Mouse (Mus musculus) macrophage (primary cell): ENCODE data around the gene Tex19.1. TPM values are rescaled to one million over a fixed set of nuclear protein-coding genes. Genes with fewer than 3 reads are reported as not detected.
"Not testable (repeated sequence)": the region's sequence is repeated elsewhere in the genome, so short reads cannot be mapped to it uniquely, and the experiment has no call there.

Experiments
- H3K27ac ChIP-seq: fragments of 350-480 bp; formaldehyde crosslinking; 2 replicates; pipeline ENCODE4 v1.9.0; 2021
- H3K36me3 ChIP-seq: fragments of 350-480 bp; formaldehyde crosslinking; 2 replicates; pipeline ENCODE4 v1.9.0; 2021; ENCODE audit errors: inconsistent target
- H3K4me3 ChIP-seq: fragments of 350-480 bp; formaldehyde crosslinking; 2 replicates; pipeline ENCODE4 v1.9.0; 2021; ENCODE audit errors: inconsistent target
- H3K79me2 ChIP-seq: fragments of 350-480 bp; formaldehyde crosslinking; 2 replicates; pipeline ENCODE4 v1.9.0; 2021; ENCODE audit errors: inconsistent target
- WGBS: methylation state at CpG from one replicate; pipeline ENCODE4 v1.1.7; 2026; ENCODE audit warnings: inconsistent platforms; ENCODE audit not compliant: missing documents; 5-methylcytosine and 5-hydroxymethylcytosine counted together
- polyA plus RNA-seq: library from polyadenylated mRNA; stranded (reverse); fragments of 250-400 nt; gene quantifications from 3 replicates; pipeline ENCODE4 v1.2.4, GENCODE M21; 2018; ENCODE audit warnings: inconsistent platforms
- total RNA-seq, 78 experiments: library from RNA; depleted of rRNA; stranded (reverse); fragments of 250-400 nt; gene quantifications; 1 replicate in 9 of 78; 2 replicates in 24 of 78; 3 replicates in 43 of 78; 4 replicates in 2 of 78; pipeline ENCODE4 v1.2.4; 2018; ENCODE audit warnings: inconsistent platforms in 56 of 78

Gene Tex19.1
- total RNA-seq (2018; cell fraction: chromatin; rRNA removed), result not detected
- not detected for total RNA-seq (2018; cell fraction: cytosol; rRNA removed)
- total RNA-seq (2018; cell fraction: nucleus; rRNA removed), result not detected
- not detected in 3 replicates for polyA plus RNA-seq

GRCm38 (mm10) chr11:121145865-121146264 is at the start of gene Tex19.1:
Gene Tex19.1, plus strand, starts transcription at chr11:121146143.
- H3K79me2 ChIP-seq, result no peaks in the 10 kb centered on the region
- WGBS, result 97% methylated on average over 22 of the region's 22 CpGs
- H3K36me3 ChIP-seq, result no peaks in the 10 kb centered on the region
- no peak within 1 kb of the TSS for H3K4me3 ChIP-seq
- H3K27ac ChIP-seq, result no peak within 1 kb of the TSS

- Histone ChIP-seq H3K36me3 (no peaks in the 10 kb centered on the region), H3K27ac (no peak overlapping the region), H3K79me2 (no peaks in the 10 kb centered on the region), H3K4me3 (no peak overlapping the region)
- 46% methylated on average over 7 of the region's 7 CpGs for WGBS
Measured at GRCm38 (mm10) chr11:121099762-121100161, 46.2 kb upstream of the Tex19.1 start.

DNA sequence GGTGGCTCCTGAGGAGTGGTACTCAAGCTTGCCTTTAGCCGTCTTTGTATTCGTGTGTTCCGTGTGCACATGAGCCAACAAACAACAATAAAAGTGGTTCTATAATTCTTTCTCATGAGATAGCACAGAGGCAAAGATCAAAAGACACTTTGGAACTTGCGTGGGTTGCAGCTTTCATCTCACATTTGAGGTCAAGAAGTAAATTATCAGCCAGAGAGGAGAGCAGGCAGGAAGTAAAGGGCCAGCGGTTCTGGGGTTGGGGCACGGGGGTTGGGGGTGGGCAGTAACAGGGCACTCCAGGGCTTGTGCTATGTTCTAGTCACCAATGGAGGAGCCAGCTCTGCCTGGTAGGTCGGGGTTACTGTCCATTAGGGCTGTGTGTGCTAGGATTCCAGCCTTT is 45.3 kb upstream of the Tex19.1 start:
- WGBS, result 72% methylated on average over 7 of the region's 7 CpGs
- H3K27ac ChIP-seq, result no peak overlapping the region
- no peaks in the 10 kb centered on the region for H3K36me3 ChIP-seq
- no peaks in the 10 kb centered on the region for H3K79me2 ChIP-seq
- H3K4me3 ChIP-seq, result no peak overlapping the region

DNA sequence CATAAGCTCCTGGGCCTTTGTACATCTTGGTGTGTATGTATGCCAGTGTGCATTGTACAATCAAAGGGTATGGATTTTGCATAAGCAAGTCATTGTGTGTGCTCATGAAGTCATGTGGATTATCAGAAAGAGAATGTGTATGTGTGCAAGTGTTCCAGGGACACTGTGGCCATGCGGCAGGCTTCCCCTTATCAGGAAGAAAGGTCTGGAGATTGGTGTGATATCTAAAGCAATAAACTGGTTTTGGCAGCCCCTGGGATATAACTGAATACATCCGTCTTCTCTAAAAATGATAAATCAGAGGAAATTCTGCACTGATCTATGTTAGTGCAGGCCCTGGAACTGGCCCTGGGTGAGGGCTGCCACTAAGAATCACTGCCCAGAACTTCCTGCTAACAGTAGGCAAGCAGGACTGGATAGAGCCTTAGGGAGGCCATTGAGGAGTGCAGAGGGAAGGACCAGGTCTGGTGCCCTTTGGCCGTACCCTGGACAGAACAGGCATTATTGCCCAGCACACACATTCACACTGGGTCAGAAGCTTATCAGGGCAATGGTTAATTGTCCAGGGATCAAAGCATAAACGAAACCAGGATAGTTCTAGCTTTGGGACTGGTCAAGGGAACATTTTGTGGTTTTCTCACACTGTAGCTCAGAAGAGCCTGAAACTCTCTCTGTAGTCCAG is 44.7 kb upstream of the Tex19.1 start:
- H3K27ac ChIP-seq, result no peak overlapping the region
- no peaks in the 10 kb centered on the region for H3K36me3 ChIP-seq
- no peak overlapping the region for H3K4me3 ChIP-seq
- no peaks in the 10 kb centered on the region for H3K79me2 ChIP-seq
- WGBS, result 84% methylated on average over 4 of the region's 4 CpGs

DNA sequence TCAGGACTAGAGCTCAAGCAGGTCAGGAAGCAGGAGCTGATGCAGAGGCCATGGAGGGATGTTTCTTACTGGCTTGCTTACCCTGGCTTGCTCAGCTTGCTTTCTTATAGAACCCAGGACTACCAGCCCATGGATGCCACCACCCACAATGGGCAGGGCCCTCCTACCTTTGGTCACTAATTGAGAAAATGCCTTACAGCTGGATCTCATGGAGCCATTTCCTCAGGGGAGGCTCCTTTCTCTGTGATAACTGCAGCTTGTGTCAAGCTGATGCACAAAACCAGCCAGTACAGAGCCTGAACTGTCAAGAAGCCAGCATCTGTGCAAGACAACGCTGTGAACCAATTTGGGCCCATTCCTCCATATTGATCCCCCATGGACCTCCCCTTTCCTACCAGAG is 38.7 kb upstream of the Tex19.1 start:
- not testable (repeated sequence) for H3K27ac ChIP-seq, H3K79me2 ChIP-seq, H3K36me3 ChIP-seq, H3K4me3 ChIP-seq
- 88% methylated on average over 1 of the region's 1 CpGs for WGBS

- Histone ChIP-seq H3K36me3 (no peaks in the 10 kb centered on the region), H3K27ac (no peak overlapping the region), H3K79me2 (no peaks in the 10 kb centered on the region), H3K4me3 (no peak overlapping the region)
- WGBS, result 84% methylated on average over 9 of the region's 9 CpGs
Measured at GRCm38 (mm10) chr11:121108061-121108460, 37.9 kb upstream of the Tex19.1 start.

GRCm38 (mm10) chr11:121109986-121110385 is 36.0 kb upstream of the Tex19.1 start:
- H3K4me3 ChIP-seq, result no peak overlapping the region
- no peaks in the 10 kb centered on the region for H3K36me3 ChIP-seq
- no peaks in the 10 kb centered on the region for H3K79me2 ChIP-seq
- no peak overlapping the region for H3K27ac ChIP-seq
- 63% methylated on average over 2 of the region's 2 CpGs for WGBS

DNA sequence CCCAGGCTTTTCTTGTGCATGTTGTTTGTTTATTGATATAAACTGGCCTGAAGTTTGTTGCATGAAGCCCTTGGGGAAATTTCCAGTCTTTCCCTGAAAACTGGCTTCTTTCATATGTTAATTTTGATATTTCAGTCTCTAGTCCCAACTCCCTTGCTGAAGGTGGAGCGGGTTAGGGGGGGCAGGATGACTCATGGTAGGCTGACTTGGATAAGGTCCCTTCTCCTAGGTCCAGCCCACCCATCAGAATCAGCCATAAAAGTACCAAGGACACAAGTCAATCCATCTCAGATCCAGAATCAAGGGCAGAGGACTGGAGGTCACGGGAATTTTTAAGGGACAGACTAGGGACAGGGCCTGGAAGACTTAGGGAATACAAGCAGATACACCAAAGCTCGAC is 34.9 kb upstream of the Tex19.1 start:
- WGBS, result 80% methylated on average over 2 of the region's 3 CpGs

DNA sequence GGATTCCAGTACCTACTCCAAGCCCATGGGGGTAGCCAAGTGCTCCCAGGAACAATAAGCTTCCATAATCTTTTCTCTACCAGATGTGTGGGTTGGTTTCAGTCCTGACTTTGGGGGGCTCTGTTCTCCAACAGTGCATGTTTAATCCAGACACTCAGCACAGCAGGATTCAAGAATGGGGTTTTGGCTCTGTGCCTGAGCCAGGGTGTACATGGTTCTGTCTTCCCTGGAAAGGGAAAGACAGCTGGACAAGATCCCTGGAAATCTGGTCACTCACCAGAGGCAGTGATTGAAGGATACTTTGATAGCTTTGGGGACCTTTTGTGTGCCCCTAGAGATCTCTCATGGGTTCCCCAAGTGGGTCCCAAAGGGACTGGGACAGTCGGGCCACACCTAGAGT is 34.3 kb upstream of the Tex19.1 start:
- 86% methylated on average over 1 of the region's 1 CpGs for WGBS
- Histone ChIP-seq H3K79me2 (no peaks in the 10 kb centered on the region), H3K27ac (no peak overlapping the region), H3K4me3 (no peak overlapping the region), H3K36me3 (no peaks in the 10 kb centered on the region)

More for the DNA sequence above, 34.9 kb upstream of the Tex19.1 start:
- Histone ChIP-seq H3K79me2 (no peaks in the 10 kb centered on the region), H3K4me3 (no peak overlapping the region), H3K36me3 (no peaks in the 10 kb centered on the region), H3K27ac (no peak overlapping the region)

DNA sequence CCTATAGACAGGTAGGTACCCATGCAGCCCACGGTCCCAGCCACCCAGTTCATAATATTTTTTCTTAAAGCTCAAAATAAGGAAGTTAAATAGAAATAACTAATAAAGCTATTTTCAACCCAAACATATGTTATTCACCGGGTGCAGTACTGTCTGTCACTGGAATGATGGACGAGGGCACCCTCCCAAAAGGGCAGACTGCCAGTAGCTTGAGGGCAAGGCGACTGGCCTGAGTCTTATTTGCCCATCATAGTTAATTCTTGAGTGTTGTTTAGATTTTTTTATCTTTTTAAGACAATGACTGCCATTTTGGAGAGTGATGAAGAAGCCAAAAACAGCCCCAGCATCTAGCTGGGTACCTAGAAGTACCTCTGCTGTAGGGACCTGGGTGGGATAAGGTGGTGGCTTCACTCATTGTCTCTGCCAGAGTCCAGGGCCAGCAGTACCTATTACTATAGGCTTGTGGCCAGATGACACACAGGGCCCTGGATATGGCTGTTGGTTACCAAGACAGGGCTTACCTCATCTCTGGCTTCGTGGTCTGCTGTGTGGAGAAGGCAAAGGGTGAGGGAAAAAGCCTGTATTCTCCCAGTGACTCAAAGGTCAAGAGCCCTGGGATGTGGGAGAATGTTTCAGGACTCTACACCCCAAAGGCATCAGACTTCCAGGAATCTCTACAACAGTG is 33.7 kb upstream of the Tex19.1 start:
- H3K36me3 ChIP-seq, result no peaks in the 10 kb centered on the region
- WGBS, result 30% methylated on average over 5 of the region's 5 CpGs
- H3K4me3 ChIP-seq, result no peak overlapping the region
- H3K27ac ChIP-seq, result no peak overlapping the region
- H3K79me2 ChIP-seq, result no peaks in the 10 kb centered on the region

DNA sequence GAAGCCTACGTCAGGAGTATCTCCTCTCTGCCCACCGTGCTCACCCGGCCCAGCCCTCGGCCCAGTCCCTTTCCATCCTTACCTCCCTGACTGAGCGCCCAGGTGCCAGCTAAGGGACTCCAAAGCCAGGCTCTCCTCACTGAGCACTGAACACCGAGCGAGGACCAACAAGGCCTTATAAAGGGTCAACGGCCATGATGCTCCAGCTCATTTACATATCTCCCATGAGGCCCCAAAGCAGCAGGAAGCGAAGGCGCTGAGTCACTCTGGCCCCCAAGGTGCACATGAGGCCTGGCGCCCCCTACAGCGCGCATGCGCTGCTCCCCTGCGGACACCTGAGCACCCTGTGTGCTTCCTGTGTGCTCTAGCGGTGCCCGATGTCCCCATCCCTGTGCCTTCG is 27.8 kb upstream of the Tex19.1 start:
- Histone ChIP-seq H3K4me3 (no peak overlapping the region), H3K79me2 (no peaks in the 10 kb centered on the region), H3K36me3 (no peaks in the 10 kb centered on the region), H3K27ac (no peak overlapping the region)
- 88% methylated on average over 16 of the region's 18 CpGs for WGBS

GRCm38 (mm10) chr11:121118577-121118976 is 27.4 kb upstream of the Tex19.1 start, which contains the start of gene Tex19.2:
Gene Tex19.2, minus strand, starts transcription at chr11:121118677.
- Histone ChIP-seq H3K79me2 (no peaks in the 10 kb centered on the region), H3K36me3 (no peaks in the 10 kb centered on the region), H3K27ac (no peak within 1 kb of the TSS), H3K4me3 (no peak within 1 kb of the TSS)
- WGBS, result 83% methylated on average over 3 of the region's 3 CpGs

- WGBS, result 56% methylated on average over 3 of the region's 3 CpGs
- Histone ChIP-seq H3K4me3 (no peak overlapping the region), H3K27ac (no peak overlapping the region), H3K36me3 (no peaks in the 10 kb centered on the region), H3K79me2 (no peaks in the 10 kb centered on the region)
Measured at GRCm38 (mm10) chr11:121121151-121121550, 24.8 kb upstream of the Tex19.1 start.

DNA sequence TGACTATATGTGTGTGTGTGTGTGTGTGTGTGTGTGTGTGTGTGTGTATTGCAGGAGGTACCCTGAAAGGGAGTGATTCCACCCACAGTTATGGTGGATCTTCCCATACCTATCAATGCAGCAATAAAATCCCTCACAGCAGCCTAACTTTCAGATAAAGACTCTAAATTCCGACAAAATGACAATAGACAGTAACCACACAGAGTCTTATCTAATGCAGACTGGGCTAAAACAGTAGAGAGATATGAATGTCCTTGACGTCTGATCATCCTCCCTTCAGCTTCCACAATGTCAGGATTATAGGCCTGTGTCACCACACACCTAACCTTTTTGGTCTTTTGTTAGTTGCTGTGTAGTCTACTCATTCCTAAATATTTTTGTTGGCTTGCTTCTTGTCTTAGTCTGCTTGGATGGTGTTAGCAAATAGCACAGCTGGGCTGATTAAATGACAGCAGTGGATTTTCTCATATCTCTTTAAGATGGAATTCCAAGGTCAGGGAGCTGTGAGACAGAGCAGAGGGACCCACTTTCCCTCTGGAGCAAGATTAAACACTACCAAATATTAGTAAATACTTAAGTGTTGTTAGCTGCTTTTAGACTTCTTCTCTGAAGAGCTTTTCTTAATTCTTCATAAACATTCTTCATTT is 23.8 kb upstream of the Tex19.1 start:
- WGBS, result 100% methylated on average over 2 of the region's 2 CpGs
- Histone ChIP-seq H3K27ac (no peak overlapping the region), H3K79me2 (no peaks in the 10 kb centered on the region), H3K4me3 (no peak overlapping the region), H3K36me3 (no peaks in the 10 kb centered on the region)

GRCm38 (mm10) chr11:121123438-121123837 is 22.5 kb upstream of the Tex19.1 start:
- Histone ChIP-seq H3K79me2 (no peaks in the 10 kb centered on the region), H3K27ac (no peak overlapping the region), H3K4me3 (no peak overlapping the region), H3K36me3 (no peaks in the 10 kb centered on the region)
- 96% methylated on average over 4 of the region's 4 CpGs for WGBS
